Mouse (Mus musculus) spleen, adult 2 months (tissue): ENCODE data around the gene 1700013F07Rik.

Experiments
- CTCF ChIP-seq: fragments of 200-500 bp; IDR thresholded peaks from 2 replicates; pipeline ENCODE4 v1.5.1; 2011; ENCODE audit warnings: mild to moderate bottlenecking, inconsistent platforms; ENCODE audit not compliant: insufficient read depth, insufficient read length, insufficient replicate concordance; ENCODE audit errors: extremely low read depth
- POLR2A ChIP-seq: fragments of 200-500 bp; IDR thresholded peaks from 2 replicates; pipeline ENCODE4 v1.6.1; 2011; ENCODE audit warnings: low read depth, low read length, inconsistent platforms

DNA sequence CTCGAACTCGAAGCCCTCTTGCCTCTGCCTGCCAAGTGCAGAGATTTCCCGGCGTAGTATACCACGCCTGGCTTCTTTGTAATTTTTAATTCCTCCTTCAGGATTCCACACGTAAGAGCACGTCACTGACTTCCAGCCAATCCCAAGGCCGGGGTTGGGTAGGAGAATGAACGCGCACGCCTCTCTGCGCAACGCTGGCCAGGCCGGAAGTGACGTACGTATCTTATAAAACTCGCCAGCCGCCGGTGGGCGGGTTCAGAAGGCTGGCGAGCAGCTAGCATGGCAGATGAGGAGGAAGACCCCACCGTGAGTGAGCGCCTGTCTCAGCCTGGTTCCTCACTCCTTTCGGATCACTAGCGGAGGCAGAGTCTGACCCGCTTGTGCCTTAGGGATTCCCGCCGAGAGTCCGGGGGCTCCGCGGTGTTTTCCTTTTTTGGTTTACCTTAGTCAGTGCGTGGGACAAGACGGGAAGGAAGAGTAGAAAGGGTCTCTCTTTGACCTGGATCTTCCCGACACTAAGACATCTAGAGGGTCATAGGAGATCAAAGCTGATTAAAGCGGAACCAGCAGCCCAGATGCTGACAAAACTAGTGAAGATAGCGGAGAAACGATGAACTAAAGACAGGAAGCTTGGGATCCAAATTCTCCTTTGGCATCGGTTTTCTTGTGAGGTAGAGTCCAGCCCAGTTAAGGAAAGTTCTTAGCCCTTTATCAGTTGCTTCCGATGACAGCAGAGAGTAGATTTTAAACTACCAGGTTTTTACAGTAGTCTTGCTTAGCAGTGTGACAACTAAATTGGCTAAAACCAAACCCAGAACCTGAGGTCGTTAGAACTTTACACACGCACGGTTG is 37.7 kb downstream of the 1700013F07Rik start, which contains the start of gene Taf13:
- TF ChIP-seq CTCF = no peak
- TF ChIP-seq POLR2A = peak; percentile 100
